Mouse (Mus musculus) gastrocnemius, postnatal 10 days (tissue): Measurements from ENCODE around the gene Fdps. TPM values are rescaled to one million over a fixed set of nuclear protein-coding genes. Genes with fewer than 3 reads are reported as not detected.

Source experiments
- DNase-seq: peaks from one replicate; pipeline ENCODE4 v3.0.0; 2021; ENCODE audit warnings: mixed read lengths
- long read RNA-seq, 2 experiments: library from polyadenylated mRNA; stranded (forward); transcript quantifications; one replicate each; pipeline ENCODE4 v2.0.0; 2021
- total RNA-seq, 2 experiments: library from RNA; stranded (reverse); gene quantifications; 2 replicates each; pipeline ENCODE4 v1.2.3; 2021

The Fdps gene
- 10 to 100 TPM; 33.7 to 35.5 TPM for total RNA-seq
- long read RNA-seq, experiment 1, transcript Fdps-201 (10 exons, 1,237 nt), result major isoform, 19 of 27 reads
- long read RNA-seq, experiment 1, partial matches to known transcripts, result 2 of 27 reads
- long read RNA-seq, experiment 1, other reads (novel, unspliced or antisense), result 1 of 27 reads
- long read RNA-seq, experiment 2, transcript Fdps-203 (11 exons, 1,382 nt), result minor isoform, 7 of 29 reads
- long read RNA-seq, experiment 2, transcript Fdps-201 (10 exons, 1,237 nt), result major isoform, 16 of 29 reads
- long read RNA-seq, experiment 2, partial matches to known transcripts, result 4 of 29 reads
- long read RNA-seq, experiment 2, other reads (novel, unspliced or antisense), result 1 of 29 reads

DNA sequence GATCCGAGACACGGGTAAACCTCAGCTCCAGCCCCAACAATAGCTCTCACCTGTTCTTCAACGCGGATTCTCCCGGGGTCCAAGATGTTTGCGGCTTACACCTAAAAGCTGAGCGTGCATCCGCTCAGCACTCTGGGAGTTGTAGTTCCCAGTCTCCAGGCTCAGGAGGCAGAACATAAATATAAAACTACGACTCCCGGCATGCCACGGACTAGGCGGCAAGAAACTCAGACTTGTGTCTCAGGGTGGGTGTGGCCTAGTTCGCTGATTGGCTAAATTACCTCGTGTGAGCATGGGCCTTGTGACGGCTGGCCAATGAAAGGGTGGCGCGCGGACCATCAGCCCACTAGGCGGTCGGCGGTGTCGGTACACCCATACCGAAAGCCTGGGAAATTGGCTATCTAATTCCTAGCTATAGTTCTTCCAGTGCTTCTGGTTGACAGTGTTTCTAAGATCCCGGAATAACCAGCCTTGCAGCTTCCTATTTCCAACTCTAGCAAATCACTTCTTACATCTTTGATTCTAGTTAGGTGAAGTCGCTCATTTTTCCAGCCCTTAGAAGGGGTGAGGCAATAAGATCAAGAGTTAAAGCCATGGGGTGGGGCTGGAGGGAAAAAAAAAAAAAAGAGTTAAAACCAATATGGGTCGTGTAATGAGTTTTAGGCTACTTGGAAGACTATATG is at the start of gene Fdps:
TSS of gene Fdps (minus strand) at position 148 of the 683 bp plus-strand sequence.
- DNase-seq, result peak; percentile 84

DNA sequence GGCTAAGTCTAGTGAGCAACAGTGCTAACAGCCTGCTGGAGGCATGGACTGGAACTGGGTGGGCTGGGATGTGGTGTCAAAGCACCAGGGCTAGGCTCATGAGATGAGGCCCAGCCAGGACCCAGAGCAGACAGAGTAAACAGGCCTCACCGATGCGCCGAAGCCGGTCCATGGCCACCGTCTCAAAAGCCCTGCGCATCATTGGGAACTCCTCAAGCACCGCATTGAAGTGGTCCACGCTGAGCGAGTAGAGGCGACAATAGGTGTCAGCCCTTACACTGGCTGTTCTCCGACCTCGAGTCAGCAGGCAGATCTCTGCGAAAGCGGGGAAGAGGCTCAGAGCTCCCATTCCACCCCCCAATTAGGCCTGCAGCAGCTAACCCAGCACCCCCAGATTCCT is 46.8 kb upstream of the Fdps start:
- DNase-seq, result no peak

DNA sequence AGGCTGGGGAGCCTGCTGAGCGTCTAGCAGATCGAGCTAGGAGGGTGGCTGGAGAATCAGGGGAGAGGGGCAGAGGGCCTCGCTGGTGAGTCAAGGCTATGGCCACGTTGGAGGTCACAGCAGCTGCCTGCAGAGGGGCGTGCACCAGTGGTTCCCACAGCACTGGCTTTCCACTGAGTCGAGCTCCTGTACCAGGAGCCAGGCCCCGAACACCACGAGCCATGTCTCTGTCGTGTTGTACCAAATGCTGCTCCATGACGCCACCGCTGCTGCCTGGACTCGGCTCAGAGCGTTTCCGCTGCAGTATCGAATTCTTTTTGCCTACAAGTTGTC is 46.2 kb upstream of the Fdps start:
- DNase-seq, result no peak

DNA sequence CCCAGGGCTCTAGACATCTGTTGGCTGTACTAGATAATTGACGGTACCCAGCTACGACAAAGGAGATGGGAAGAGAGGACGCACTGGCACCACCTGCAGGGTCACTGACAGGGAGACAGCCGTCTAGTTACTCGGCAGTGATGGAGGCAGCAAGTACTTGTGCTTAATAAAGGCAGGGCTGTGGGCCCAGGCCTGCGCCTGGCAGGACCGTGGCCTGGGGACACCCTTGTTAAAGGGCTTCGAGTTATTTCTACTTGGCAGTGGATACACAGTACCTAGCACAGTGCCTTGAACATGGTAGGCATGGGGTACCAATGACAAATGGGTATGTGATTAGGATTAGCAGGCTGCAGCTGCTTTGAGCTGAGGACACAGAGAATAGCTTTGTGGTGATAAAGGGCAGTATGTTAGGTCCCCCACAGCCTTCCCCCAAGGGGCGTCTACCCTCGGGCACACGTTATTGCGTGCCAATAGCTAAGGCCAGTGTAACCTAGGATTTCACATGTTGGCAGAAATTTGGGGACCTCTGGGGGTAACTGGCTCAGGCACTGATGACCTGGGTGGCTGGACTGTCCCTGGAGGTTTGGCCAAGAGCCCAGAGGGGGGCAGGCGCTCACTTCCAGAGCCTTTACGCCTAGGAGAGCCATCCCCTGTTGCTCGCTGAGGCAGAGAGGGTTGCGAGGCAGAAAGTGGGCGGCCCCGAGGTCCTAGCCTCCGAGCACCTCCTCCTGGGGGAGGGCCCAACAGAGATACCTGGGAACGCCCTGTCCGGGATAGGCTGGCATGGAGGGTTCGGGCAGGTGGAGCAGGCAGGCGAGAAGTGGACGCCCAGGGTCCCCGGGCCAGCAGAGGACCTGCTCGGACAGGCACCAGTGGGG is 45.6 kb upstream of the Fdps start:
- DNase-seq, result no peak

DNA sequence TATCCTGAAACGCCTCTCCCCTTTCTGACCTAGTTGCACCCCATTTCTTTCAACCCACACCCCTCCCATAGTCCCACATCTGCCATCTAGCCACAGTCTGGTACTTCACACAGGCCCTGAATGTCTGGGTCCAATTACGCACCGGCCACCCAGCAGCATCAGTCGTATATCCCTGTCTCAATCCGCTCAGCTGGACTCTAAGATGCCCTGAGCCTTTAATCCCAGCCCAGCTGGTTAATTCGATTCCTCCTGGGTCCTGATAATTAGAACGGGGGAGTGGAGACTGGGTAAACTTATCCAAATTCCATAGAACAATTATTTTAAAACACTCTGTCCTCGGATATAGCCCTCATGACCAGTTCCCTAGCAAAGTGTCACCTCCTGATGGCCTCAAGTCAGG is 43.8 kb upstream of the Fdps start:
- DNase-seq, result no peak

DNA sequence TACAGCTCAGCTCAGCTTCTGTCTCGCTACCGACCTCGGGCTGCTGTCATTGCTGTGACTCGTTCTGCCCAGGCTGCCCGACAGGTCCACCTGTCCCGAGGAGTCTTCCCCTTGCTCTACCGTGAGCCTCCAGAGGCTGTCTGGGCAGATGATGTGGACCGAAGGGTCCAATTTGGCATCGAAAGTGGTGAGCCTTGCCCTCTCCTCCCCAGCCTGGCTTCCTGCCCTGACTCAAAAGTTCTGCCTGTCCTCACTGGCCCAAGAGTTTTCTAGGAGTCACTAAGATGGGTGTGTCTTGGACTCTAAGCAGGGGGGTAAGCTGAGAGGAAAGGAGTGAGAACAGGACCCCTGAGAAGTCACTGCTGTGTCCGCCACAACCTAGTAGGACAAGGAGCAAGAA is 43.1 kb upstream of the Fdps start:
- no peak for DNase-seq

DNA sequence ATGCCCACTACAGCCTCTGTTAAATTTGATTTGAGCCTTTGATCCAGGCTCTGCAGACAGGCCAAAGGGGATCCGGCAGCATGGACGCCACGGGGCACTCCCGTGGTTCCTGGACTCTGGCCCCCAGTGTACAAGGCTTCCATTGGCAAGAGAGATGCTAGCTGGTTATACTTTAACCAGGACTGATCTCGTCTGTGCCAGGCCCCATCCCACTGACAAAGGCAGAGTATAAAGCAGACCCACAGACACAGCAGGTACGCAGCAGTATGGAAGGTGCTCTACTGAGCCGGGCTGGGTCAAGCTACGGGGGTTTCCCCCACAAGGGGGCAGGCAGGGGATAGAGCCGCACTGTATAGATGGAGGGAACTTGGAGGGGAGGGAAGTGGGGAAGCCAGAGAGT is 34.6 kb upstream of the Fdps start:
- DNase-seq, result no peak

DNA sequence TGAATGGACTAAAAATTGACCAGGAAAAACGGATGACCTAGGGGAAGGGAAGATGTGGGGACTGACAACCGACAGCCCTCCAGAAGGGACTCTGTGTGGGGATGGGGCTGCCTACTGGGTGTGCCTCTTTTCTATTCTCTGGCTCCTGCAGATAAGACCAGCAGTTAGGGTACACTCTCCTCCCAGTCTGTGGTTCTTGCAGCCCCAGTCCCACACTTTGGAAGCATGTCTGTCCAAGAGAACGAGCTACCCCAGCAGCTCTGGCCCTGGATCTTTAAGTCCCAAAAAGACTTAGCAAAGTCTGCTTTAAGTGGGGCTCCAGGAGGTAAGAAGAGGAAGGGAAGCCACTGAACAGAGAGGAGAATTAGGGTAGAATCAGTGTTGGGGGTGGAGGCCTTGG is 34.2 kb upstream of the Fdps start, which contains the start of gene Pklr:
TSS of gene Pklr (plus strand) at position 185 of the 400 bp plus-strand sequence.
- DNase-seq, result no peak

DNA sequence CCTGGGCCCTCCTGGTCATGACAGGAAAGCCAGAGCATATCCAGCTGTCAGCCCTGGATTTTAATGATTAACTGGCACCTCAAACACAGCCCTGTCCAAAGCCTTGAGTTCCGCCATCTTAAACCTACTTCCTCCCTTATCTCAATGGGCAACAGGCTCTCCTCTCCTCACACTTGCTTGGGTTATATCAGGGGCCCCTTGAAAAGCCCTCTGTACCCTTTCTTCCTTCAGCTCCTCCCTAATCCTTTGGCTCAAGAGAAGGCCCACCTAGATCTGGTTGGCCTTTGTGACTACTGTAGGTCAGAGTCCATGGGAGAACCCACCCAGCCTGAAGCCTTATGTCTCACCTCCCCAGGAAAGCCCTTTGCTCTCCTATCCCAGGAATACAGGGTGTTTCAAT is 32.0 kb upstream of the Fdps start:
- DNase-seq, result no peak

DNA sequence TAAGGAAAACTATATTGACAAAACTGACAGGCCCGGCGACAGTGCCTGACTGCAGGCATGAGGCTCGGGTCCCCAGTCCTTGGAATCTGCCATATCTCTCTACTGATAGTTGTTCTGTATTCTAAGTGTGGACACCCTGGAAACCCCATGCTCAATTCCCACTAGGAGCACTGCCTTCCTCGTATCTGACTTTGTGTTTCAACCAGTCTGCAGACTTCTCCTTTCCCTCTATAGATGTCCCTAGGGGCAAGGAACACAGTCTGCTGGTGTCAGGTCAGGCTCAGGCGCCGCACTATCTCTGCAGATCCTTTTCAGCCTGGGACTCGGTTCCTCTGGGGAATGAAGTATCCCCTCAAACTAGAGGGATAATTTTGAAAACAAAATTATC is 31.3 kb upstream of the Fdps start:
- DNase-seq, result no peak

DNA sequence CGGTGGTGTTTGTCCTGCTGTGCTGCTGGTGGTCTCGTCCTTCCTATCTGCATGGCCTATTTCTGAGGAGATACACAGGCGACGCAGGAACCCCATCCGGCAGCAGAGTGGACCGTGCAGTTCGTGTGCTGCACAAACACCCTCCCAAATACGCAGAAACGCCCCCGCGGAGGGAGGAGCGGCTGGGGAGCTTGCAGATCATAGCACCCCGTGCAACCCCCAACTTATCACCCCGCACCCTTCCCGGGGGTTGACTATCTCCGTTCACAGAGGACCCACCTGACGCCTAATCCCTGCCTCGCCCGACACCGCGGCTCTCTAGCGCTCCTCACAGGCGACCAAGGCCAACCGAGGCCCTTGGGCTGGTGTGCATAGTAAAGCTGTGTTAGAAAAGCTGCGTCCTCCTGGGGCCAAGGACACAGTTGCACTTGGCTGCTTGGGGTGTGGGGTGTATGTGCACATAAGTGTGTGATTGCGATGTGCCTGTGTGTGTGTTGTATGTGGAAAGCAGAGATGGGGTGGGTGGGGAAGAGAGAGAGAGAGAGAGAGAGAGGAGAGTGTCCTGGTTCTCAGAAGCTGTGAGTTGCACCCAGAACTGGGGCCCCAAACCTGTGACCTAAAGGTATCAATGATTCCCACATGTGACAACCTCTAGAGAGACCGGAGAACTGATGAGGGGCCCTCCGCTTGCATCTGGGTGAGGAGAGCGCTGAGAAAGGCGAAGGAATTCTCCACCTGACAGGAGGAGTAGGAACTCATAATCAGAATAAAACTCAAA is 30.7 kb upstream of the Fdps start:
- peak; percentile 26 for DNase-seq

DNA sequence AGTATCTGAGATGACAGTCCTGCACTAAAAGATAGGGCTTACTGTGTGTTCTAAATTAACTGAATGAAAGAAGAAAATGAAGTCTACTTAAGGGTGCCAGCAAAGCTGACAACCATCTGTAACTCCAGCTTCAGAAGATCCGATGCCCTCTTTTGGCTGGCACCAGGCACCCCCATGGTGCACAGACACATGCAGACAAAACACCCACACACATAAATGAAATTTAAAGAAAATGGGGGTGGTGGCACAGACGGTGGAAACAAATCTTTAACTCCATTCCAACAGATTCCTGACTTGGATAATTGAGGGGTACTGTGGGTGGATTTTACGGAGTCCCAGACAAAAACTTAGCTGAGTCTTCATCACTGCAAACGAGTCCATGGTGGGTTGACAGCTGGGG is 30.1 kb upstream of the Fdps start:
- DNase-seq, result no peak

DNA sequence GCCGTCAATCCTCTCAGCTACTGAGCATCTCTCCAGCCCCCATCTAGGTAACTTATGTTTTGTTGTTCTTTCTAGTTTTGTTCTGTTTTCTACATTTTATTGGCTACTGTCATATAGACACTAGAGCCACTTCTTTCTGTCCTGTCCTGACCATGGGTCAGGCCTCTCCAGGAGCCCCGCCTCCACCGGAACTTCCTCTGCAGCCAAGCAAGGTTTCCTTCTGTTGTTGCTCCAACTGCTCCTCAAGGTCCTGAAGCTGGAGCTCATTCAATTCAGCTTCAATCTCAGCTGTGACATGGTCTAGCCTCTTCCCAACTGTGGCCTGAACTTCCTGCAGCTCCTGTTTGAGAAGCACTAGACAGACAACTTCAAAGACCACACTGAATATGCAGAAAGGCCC is 28.1 kb upstream of the Fdps start:
- DNase-seq, result no peak

DNA sequence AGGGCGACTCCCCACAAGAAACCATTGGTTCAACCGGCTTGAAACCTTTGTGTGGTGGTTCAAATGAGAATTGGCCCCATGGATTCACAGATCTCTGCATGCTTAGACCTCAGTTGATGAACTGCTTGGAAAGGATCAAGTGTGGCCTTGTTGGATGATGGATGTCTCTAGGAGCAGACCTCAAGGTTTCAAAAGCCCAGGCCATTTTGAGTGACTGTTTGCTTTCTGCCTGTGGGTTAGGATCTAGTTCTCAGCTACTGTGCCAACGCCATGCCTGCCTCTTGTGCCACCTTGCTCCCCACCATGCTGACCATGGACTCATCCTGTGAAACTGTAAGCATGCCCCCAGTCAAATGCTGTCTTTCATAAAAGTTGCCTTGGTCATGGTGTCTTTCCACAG is 24.2 kb upstream of the Fdps start:
- DNase-seq, result no peak

DNA sequence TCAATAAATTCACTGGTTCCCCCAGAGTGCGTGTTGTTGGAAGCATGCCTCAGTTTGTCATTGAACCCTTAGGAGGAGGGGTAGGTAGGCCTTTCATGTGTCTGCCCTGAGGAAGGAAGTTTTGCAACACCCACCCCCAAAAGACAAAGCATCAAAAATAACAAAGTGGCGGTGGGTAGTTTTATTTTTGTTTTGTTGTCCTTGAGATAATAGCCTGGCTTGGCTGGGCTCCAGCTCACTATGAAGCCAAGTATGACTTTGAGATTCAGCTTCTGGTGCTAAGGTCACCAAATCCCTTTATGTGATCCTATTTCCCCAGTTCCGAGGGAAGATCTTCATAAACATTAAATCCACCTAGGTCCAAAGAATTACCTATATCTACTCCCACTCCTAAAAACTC is 22.5 kb upstream of the Fdps start:
- DNase-seq, result no peak

DNA sequence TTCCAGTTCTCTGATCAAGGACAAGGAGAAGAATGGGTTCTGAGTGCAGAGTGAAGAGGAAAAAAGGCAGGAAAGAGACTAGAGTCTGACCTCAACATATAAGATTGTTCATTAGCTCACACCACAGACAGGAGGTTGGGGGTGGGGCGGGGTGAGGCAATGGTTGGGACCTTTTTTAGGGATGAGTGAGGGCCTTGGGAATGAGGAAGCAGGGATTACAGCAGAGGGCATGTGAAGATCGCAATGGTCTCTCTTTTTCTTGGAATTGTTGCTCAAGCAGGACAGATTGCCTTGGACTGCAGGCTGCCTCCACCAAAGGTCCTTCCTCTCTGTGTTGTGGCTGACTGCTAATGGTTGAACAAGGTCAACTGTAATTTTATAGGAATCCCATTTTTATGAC is 21.6 kb upstream of the Fdps start:
- DNase-seq, result peak; percentile 26

DNA sequence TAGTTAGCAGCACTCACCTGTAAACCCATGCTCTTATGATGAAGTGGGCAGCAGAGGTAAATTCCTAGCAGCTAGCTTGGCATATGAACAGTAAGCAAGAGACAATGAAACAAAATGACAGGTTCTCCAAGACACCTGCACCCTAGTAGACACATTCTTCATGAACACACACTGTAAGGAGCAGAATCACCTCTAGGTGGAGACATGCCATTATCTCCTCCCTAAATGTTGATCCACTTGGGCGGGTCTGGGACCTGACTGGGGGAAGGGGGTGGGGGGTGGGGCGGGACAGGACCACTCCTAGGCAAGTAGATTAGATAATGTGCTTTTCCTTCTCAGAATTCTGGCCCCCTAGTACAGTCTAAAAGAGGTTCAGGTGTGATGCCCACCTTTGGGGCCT is 13.8 kb upstream of the Fdps start:
- no peak for DNase-seq

DNA sequence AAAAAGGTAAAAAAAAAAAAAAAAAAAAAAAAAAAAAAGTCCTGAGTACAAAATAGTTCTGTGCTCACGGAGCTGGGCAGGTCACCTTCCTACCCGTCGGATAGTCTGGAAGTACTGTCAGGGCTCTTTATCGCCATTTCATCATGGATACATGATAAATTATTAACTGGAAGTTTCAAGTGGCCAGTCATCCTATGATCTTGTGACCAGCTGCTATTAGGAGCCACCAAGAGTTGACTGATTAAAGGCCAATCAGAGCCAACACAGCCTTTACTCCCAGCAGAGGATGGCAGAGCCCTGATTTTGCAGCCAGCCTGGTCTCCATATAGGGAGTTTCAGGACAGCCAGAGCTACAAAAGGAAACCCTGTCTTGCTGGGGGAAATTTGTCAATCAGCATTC is 11.3 kb upstream of the Fdps start:
- DNase-seq, result no peak

DNA sequence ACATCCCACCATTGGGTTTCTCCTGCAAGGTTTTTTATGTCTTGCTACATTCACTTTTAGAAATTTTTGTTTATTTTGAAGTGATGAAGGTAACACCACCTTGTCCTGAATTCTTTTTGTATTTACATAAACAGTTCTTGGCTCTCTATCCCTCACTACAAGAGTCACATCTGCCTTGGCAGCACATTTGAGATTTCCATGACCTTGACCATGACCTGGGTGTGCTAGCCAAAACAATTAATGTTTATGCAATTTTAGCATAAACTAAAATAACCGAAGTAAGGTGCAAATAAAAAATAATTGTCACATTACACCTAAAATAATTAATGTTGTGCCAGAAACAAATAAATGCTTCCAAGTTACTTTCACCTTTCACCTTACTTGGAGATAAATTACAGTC is 6.4 kb upstream of the Fdps start:
- no peak for DNase-seq

DNA sequence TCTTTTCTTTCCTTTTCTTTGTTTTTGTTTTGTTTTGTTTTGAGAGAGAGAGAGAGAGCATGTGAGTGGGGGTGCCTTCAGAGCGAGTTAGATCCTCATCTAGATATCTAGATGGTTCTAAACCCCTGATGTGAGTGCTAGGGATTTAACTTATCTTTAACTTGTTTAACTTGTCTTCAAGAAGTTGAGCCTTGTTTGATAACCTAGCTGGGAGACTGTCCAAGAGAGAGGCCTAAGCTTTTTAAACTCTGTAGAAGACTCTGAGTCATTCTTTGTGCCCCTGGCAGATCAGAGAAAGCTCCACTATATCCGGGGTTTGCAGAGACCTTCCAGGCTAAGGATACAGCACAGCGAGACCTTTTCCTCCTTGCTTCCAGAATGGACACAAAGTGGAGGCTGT is 5.8 kb upstream of the Fdps start:
- DNase-seq, result no peak

DNA sequence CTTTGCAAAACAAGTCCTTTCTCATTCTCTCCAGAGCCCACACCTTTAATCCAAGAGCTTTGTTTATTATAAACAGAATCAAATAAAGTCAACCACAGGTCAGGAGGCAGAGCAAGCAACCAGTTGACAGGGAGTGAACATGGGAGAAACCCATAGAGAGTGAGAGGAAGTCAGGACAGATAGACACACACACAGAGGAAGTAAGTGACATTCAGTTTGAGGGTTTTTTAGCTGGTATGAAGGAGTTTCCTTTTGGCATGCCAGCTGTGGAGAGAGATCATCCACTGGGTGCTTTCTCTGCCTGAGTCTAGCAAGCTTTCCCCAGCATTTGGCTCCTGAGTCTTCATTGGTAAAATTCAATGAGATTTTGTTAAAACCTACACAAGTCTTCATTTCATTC is 5.1 kb upstream of the Fdps start:
- DNase-seq, result no peak

DNA sequence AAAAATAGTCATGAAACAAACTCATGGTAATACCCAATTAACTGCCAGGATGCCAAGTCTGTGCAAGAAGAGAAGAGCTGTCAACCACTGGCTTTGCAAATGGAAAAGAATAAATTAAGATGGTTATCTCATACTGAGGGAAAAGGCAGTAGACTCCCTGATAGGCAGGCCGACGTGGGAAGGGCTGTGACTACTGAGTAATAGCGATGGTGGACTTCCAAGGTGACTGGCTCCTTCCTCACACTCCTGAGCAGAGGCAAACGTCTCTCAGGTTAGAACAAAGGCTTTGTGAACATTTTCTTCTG is 1.5 kb upstream of the Fdps start:
- no peak for DNase-seq
